23 mouse cellular contexts compared by ENCODE assay signal in genomic region chr7:82069629-82070450, GRCm38 (mm10).
A peak's percentile ranks its signal among the peaks of the same experiment; 100 is the strongest.
DNase-seq lines count a peak whose midpoint lies in the region; ATAC-seq lines count a peak whose summit lies in the region.
"Had no signal": no experiment of that assay in that cellular context is flagged by ENCODE, and none has a peak within 500 bp of the region (broad histone marks: within the 10 kb centered on the region; RNA-seq: fewer than 3 reads in every experiment).

No protein-coding gene starts in this region.

- H3K9me3 ChIP-seq in hindbrain, embryonic 16.5 days (ENCODE audit: control insufficient read depth, low read length) = no peaks in the 10 kb centered on the region
- no peaks in the 10 kb centered on the region for H3K9me3 ChIP-seq in hindbrain, embryonic 12.5 days (replicated peaks)
- no peaks in the 10 kb centered on the region for H3K9me3 ChIP-seq in forebrain, embryonic 14.5 days (replicated peaks; ENCODE audit: control insufficient read depth, low read length)
- H3K9me3 ChIP-seq: embryonic facial prominence, embryonic 15.5 days; kidney, embryonic 15.5 days; liver, embryonic 13.5 days; neural tube, embryonic 12.5 days had no signal

- no peak overlapping the region for H3K4me3 ChIP-seq in hindbrain, embryonic 16.5 days (ENCODE audit: low read length)
- H3K4me3 ChIP-seq in hindbrain, embryonic 12.5 days = no peak overlapping the region
- no peak overlapping the region for H3K4me3 ChIP-seq in forebrain, embryonic 14.5 days (ENCODE audit: low read depth, low read length)
- H3K4me3 ChIP-seq: embryonic facial prominence, embryonic 15.5 days; kidney, embryonic 15.5 days; liver, embryonic 13.5 days; neural tube, embryonic 12.5 days had no signal

- H3K27me3 ChIP-seq in hindbrain, embryonic 16.5 days (replicated peaks; ENCODE audit: control insufficient read depth, insufficient read depth, low read length) = no peaks in the 10 kb centered on the region
- H3K27me3 ChIP-seq in hindbrain, embryonic 12.5 days = no peaks in the 10 kb centered on the region
- H3K27me3 ChIP-seq in forebrain, embryonic 14.5 days (replicated peaks; ENCODE audit: control insufficient read depth, insufficient read depth, low read length) = no peaks in the 10 kb centered on the region
- H3K27me3 ChIP-seq: kidney, embryonic 15.5 days; liver, embryonic 13.5 days; neural tube, embryonic 12.5 days had no signal

- no peak overlapping the region for H3K9ac ChIP-seq in hindbrain, embryonic 16.5 days (ENCODE audit: low read depth, low read length)
- no peak overlapping the region for H3K9ac ChIP-seq in hindbrain, embryonic 12.5 days
- H3K9ac ChIP-seq in forebrain, embryonic 14.5 days (ENCODE audit: low read length) = no peak overlapping the region
- H3K9ac ChIP-seq: embryonic facial prominence, embryonic 15.5 days; kidney, embryonic 15.5 days; liver, embryonic 13.5 days; neural tube, embryonic 12.5 days had no signal

- H3K36me3 ChIP-seq in hindbrain, embryonic 16.5 days (ENCODE audit: control insufficient read depth, insufficient read depth, low read length) = no peaks in the 10 kb centered on the region
- no peaks in the 10 kb centered on the region for H3K36me3 ChIP-seq in hindbrain, embryonic 12.5 days
- H3K36me3 ChIP-seq in forebrain, embryonic 14.5 days (ENCODE audit: control insufficient read depth, insufficient read depth, low read length) = no peaks in the 10 kb centered on the region
- H3K36me3 ChIP-seq: embryonic facial prominence, embryonic 15.5 days; kidney, embryonic 15.5 days; liver, embryonic 13.5 days; neural tube, embryonic 12.5 days had no signal

- H3K27ac ChIP-seq in hindbrain, embryonic 16.5 days (ENCODE audit: low read depth, low read length) = no peak overlapping the region
- no peak overlapping the region for H3K27ac ChIP-seq in hindbrain, embryonic 12.5 days
- no peak overlapping the region for H3K27ac ChIP-seq in forebrain, embryonic 14.5 days (ENCODE audit: low read depth, low read length)
- H3K27ac ChIP-seq: embryonic facial prominence, embryonic 15.5 days; kidney, embryonic 15.5 days; liver, embryonic 13.5 days; neural tube, embryonic 12.5 days had no signal

- DNase-seq in right cerebral cortex, postnatal 10 days (ENCODE audit: low spot score in 2 of 2) = peak; percentile 31 to 49
- DNase-seq in right cerebral cortex, postnatal 4 days = no peak
- DNase-seq in forebrain, embryonic 14.5 days (ENCODE audit: low spot score) = peak; percentile 30
- no peak for DNase-seq in layer of hippocampus, adult 9-10 months (ENCODE audit: low spot score)
- DNase-seq in thymus, postnatal 0 days (ENCODE audit: low spot score) = no peak
- DNase-seq: adrenal gland, postnatal 25 days; cerebellum, adult 11 months; cerebellum, adult 9-11 months; gastrocnemius, postnatal 10 days; kidney, adult 11 months; kidney, postnatal 4 days; layer of hippocampus, adult 9-11 months; liver, embryonic 13.5 days; lung, adult 2 months; lung, postnatal 14 days; right cerebral cortex, adult 18-20 months; thymus, adult 2 months had no signal

- H3K4me1 ChIP-seq in hindbrain, embryonic 16.5 days (ENCODE audit: control insufficient read depth, insufficient read depth, low read depth, low read length) = no peaks in the 10 kb centered on the region
- no peaks in the 10 kb centered on the region for H3K4me1 ChIP-seq in hindbrain, embryonic 12.5 days
- H3K4me1 ChIP-seq in forebrain, embryonic 14.5 days (ENCODE audit: control insufficient read depth, insufficient read depth, low read length) = no peaks in the 10 kb centered on the region
- H3K4me1 ChIP-seq: embryonic facial prominence, embryonic 15.5 days; kidney, embryonic 15.5 days; liver, embryonic 13.5 days; neural tube, embryonic 12.5 days had no signal

- H3K4me2 ChIP-seq in hindbrain, embryonic 16.5 days (ENCODE audit: low read length) = no peak overlapping the region
- H3K4me2 ChIP-seq in hindbrain, embryonic 12.5 days (replicated peaks) = no peak overlapping the region
- H3K4me2 ChIP-seq in forebrain, embryonic 14.5 days (ENCODE audit: low read length) = no peak overlapping the region
- H3K4me2 ChIP-seq: embryonic facial prominence, embryonic 15.5 days; heart, embryonic 11.5 days; kidney, embryonic 15.5 days; liver, embryonic 13.5 days; neural tube, embryonic 12.5 days had no signal

- 49% methylated on average over 7 of the region's 7 CpGs for WGBS in hindbrain, embryonic 16.5 days
- WGBS in hindbrain, embryonic 12.5 days = 61% methylated on average over 7 of the region's 7 CpGs
- WGBS in forebrain, embryonic 14.5 days = 78% methylated on average over 7 of the region's 7 CpGs

- peak; percentile 61 for ATAC-seq in hindbrain, embryonic 16.5 days
- ATAC-seq in hindbrain, embryonic 12.5 days (ENCODE audit: low FRiP score) = no peak
- no peak for ATAC-seq in forebrain, embryonic 14.5 days

Comparison
In these comparisons a context has a peak if more than half of its experiments do, and no peak if none do; other contexts are left out.
1. DNase-seq: peak in right cerebral cortex, postnatal 10 days (2 of 2) and forebrain, embryonic 14.5 days (single experiment); none in right cerebral cortex, postnatal 4 days (single experiment), layer of hippocampus, adult 9-10 months (single experiment) and thymus, postnatal 0 days (single experiment).